Mouse (Mus musculus): ENCODE measurements around the gene Mthfd1l. TPM values are rescaled to one million over a fixed set of nuclear protein-coding genes. Genes with fewer than 3 reads are reported as not detected.
"Not testable (repeated sequence)": the region's sequence is repeated elsewhere in the genome, so short reads cannot be mapped to it uniquely, and the experiment has no call there.

Gene Mthfd1l
- polyA plus RNA-seq, 1 experiment from 2014 or later, result 18.5 TPM

DNA sequence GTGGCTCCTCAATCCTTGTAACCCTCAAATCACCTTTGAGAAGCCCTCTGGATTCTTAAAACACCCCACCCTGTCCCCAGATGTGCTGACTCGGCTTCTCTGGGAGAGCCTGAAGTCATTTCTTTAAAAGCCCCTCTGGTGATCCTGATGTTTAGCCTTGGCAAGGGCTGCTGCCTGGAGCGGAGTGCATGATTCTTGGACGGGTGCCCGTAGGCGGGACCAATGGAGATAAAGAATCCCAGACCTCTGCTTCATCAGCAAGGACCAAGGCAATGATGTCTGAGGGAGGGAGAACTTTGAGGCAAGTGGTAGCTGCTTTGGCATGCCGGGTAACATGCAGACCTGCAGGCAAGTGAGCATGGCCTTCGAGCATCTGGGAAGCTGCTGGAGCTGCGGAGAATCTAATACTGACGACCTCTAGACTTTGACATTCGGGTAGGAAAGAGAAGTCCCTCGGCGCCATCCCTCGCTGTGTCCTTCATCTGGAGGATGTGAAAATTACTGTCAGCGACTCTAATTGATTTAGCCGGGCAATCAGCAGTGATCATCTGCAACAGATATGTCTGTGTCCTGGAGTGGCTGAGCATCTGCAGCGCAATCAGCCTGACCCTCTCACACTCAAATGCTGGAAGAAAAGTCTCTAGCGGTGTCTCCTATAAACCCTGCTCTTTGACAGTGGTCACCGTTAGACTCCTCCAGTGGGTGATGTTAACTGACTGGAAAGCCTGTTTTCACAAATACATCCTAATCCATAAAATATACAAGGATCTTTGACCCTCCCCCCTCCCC is 215.9 kb downstream of the Mthfd1l start:
- H3K4me2 ChIP-seq (ENCODE audit: low read depth, low read length), result no peak overlapping the region
- no peaks in the 10 kb centered on the region for H3K9me3 ChIP-seq (replicated peaks; ENCODE audit: control insufficient read depth, low read length)
- H3K4me3 ChIP-seq (ENCODE audit: low read depth, low read length), result no peak overlapping the region
- H3K9ac ChIP-seq (ENCODE audit: low read depth, low read length), result no peak overlapping the region
- no peak overlapping the region for H3K27ac ChIP-seq (ENCODE audit: low read length)
- WGBS (ENCODE audit: insufficient replicate concordance), result 69% methylated on average over 18 of the region's 18 CpGs
- ATAC-seq (ENCODE audit: low read depth), result no peak
- H3K27me3 ChIP-seq (ENCODE audit: control insufficient read depth, insufficient read depth, low read depth, low read length), result no peaks in the 10 kb centered on the region
- no peaks in the 10 kb centered on the region for H3K4me1 ChIP-seq (ENCODE audit: control insufficient read depth, low read depth, low read length)
- H3K36me3 ChIP-seq (ENCODE audit: control insufficient read depth, insufficient read depth), result no peaks in the 10 kb centered on the region

DNA sequence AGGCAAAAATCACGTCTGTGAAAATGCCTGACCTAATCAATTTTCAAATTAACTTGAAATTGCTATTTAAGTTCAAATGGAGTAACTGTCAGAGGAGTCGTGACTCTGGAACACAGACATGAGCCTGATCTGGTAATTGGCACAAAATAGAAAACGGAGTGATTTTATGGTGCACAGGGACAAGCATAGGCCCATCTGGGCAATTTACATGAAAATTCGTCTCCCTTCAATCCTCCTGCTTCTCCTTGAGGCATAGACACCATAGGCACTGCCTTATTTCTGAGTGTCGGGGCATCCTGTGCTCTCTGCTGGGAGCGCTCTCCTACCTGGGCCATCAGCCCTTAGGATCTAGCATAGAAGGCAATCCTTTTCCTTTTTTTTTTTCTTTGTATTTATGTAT is 216.5 kb downstream of the Mthfd1l start:
- no peak overlapping the region for H3K4me3 ChIP-seq (ENCODE audit: low read depth, low read length)
- H3K9me3 ChIP-seq (replicated peaks; ENCODE audit: control insufficient read depth, low read length), result no peaks in the 10 kb centered on the region
- no peaks in the 10 kb centered on the region for H3K4me1 ChIP-seq (ENCODE audit: control insufficient read depth, low read depth, low read length)
- WGBS (ENCODE audit: insufficient replicate concordance), result 70% methylated on average over 6 of the region's 6 CpGs
- ATAC-seq (ENCODE audit: low read depth), result no peak
- H3K9ac ChIP-seq (ENCODE audit: low read depth, low read length), result no peak overlapping the region
- H3K27ac ChIP-seq (ENCODE audit: low read length), result no peak overlapping the region
- no peak overlapping the region for H3K4me2 ChIP-seq (ENCODE audit: low read depth, low read length)
- no peaks in the 10 kb centered on the region for H3K27me3 ChIP-seq (ENCODE audit: control insufficient read depth, insufficient read depth, low read depth, low read length)
- no peaks in the 10 kb centered on the region for H3K36me3 ChIP-seq (ENCODE audit: control insufficient read depth, insufficient read depth)

DNA sequence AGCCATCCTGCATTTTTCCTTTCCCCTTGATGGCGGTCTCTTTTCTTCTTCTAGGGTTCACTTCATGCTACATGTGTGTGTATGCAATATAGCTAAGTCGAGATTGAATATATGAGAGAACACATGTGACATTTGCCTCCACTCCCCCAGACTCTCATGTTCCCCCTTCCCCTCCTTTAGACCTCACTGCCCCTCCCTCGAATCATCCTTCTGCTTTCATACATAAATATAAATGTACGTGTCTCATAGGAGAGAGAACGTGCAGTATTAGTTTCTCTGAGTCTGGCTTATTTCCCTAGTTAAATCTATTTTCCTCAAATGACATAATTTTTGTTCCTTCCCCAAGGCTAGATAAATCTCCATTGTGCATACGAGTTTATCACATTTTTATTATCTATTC is 226.1 kb downstream of the Mthfd1l start:
- no peak overlapping the region for H3K27ac ChIP-seq (ENCODE audit: low read length)
- ATAC-seq (ENCODE audit: low read depth), result no peak
- no peaks in the 10 kb centered on the region for H3K9me3 ChIP-seq (replicated peaks; ENCODE audit: control insufficient read depth, low read length)
- no peaks in the 10 kb centered on the region for H3K36me3 ChIP-seq (ENCODE audit: control insufficient read depth, insufficient read depth)
- H3K4me2 ChIP-seq (ENCODE audit: low read depth, low read length), result no peak overlapping the region
- H3K9ac ChIP-seq (ENCODE audit: low read depth, low read length), result no peak overlapping the region
- H3K4me1 ChIP-seq (ENCODE audit: control insufficient read depth, low read depth, low read length), result no peaks in the 10 kb centered on the region
- H3K4me3 ChIP-seq (ENCODE audit: low read depth, low read length), result no peak overlapping the region
- WGBS (ENCODE audit: insufficient replicate concordance), result 54% methylated on average over 6 of the region's 6 CpGs
- no peaks in the 10 kb centered on the region for H3K27me3 ChIP-seq (ENCODE audit: control insufficient read depth, insufficient read depth, low read depth, low read length)

DNA sequence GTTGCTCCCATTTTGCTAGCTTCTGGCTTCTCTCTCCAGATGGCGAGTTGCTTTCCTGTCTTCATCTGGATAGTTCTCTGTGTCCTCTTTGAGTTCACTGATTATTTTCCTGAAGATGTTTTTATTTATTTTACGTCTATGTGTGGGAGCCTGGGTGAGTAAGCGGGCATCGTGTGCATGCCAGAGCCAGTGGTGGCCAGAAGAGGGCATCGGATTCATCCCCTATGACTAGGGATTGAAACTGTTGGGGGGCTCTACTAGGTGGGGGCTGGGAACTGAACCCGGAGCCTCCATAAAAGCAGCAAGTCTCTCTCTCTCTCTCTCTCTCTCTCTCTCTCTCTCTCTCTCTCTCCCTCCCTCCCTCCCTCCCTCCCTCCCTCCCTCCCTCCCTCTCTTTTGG is 227.0 kb downstream of the Mthfd1l start:
- no peak overlapping the region for H3K27ac ChIP-seq (ENCODE audit: low read length)
- H3K4me3 ChIP-seq (ENCODE audit: low read depth, low read length), result no peak overlapping the region
- H3K4me1 ChIP-seq (ENCODE audit: control insufficient read depth, low read depth, low read length), result no peaks in the 10 kb centered on the region
- 61% methylated on average over 6 of the region's 6 CpGs for WGBS (ENCODE audit: insufficient replicate concordance)
- H3K36me3 ChIP-seq (ENCODE audit: control insufficient read depth, insufficient read depth), result no peaks in the 10 kb centered on the region
- no peak for ATAC-seq (ENCODE audit: low read depth)
- H3K4me2 ChIP-seq (ENCODE audit: low read depth, low read length), result no peak overlapping the region
- H3K9me3 ChIP-seq (replicated peaks; ENCODE audit: control insufficient read depth, low read length), result no peaks in the 10 kb centered on the region
- H3K9ac ChIP-seq (ENCODE audit: low read depth, low read length), result no peak overlapping the region
- no peaks in the 10 kb centered on the region for H3K27me3 ChIP-seq (ENCODE audit: control insufficient read depth, insufficient read depth, low read depth, low read length)

DNA sequence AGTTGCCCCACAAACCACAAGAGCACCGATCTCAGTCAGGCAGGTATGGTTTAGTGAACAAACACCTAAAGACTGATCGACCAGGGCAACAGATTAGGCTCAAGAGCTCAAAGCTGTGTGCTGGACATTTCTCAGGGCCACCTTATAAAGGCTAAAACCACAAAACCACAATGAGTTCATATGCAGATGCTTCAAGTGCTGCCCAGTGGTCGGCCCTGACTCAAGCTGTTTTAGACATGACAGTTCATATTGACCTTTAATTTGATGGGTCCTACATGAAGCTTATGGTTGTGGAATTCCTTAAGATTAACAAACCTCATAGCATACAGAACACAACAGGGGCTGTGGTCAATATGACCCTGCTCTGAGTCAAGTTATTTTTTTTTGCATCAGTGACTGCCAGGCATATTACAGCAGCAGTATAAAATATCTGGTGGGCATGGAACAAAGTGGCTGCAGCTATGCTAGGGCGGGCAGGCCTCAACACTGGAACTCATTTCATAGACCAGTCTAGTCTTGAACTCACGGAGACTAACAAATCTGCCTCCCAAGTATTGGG is 227.7 kb downstream of the Mthfd1l start:
- no peak overlapping the region for H3K9ac ChIP-seq (ENCODE audit: low read depth, low read length)
- H3K27me3 ChIP-seq (ENCODE audit: control insufficient read depth, insufficient read depth, low read depth, low read length), result no peaks in the 10 kb centered on the region
- H3K27ac ChIP-seq (ENCODE audit: low read length), result no peak overlapping the region
- WGBS (ENCODE audit: insufficient replicate concordance), result 56% methylated on average over 5 of the region's 5 CpGs
- no peaks in the 10 kb centered on the region for H3K9me3 ChIP-seq (replicated peaks; ENCODE audit: control insufficient read depth, low read length)
- ATAC-seq (ENCODE audit: low read depth), result no peak
- H3K36me3 ChIP-seq (ENCODE audit: control insufficient read depth, insufficient read depth), result no peaks in the 10 kb centered on the region
- H3K4me2 ChIP-seq (ENCODE audit: low read depth, low read length), result no peak overlapping the region
- H3K4me3 ChIP-seq (ENCODE audit: low read depth, low read length), result no peak overlapping the region
- H3K4me1 ChIP-seq (ENCODE audit: control insufficient read depth, low read depth, low read length), result no peaks in the 10 kb centered on the region

DNA sequence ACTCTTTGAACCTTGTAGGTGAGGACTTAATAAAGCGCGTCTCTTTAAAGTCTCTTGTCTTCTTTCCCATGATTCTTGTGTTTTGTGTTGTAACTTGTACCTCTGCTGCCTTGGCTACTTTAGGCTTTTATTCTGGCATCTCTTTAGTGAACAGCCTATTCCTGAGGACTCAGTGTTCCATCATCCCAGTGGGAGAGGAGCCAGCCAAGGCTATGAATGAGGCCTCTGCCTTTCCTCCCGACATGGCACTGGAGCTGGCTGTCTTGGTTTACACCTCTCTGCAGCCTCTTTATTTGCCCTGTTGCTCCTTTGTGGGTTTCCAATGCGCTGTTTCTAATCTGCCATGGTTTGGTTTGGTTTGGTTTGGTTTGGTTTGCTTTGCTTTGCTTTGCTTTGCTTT is 228.2 kb downstream of the Mthfd1l start:
- WGBS (ENCODE audit: insufficient replicate concordance), result 72% methylated on average over 4 of the region's 4 CpGs
- ATAC-seq (ENCODE audit: low read depth), result no peak
- Histone ChIP-seq H3K27me3 (ENCODE audit: control insufficient read depth, insufficient read depth, low read depth, low read length) (no peaks in the 10 kb centered on the region), H3K9me3 (replicated peaks; ENCODE audit: control insufficient read depth, low read length) (no peaks in the 10 kb centered on the region), H3K9ac (ENCODE audit: low read depth, low read length) (no peak overlapping the region), H3K4me3 (ENCODE audit: low read depth, low read length) (no peak overlapping the region), H3K4me1 (ENCODE audit: control insufficient read depth, low read depth, low read length) (no peaks in the 10 kb centered on the region), H3K36me3 (ENCODE audit: control insufficient read depth, insufficient read depth) (no peaks in the 10 kb centered on the region), H3K27ac (ENCODE audit: low read length) (no peak overlapping the region), H3K4me2 (ENCODE audit: low read depth, low read length) (no peak overlapping the region)

DNA sequence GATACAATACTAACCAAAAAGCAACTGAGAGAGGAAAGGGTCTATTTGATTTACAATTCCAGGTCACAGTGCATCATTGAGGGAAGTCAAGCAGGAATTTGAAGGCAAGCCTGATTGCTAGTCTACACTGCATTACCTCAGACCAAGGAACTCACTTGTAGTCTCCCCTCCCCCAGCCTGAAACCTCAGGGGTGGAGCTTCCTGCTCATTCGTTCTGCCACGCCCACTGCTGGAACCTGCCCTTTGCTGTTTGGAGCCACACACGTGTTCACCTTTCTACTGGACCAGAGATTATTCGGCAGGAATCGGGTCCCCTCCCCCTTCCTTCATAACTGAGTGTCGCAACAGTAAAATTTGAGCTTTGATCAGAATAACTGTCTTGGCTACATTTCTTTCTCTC is 230.7 kb downstream of the Mthfd1l start:
- H3K4me1 ChIP-seq (ENCODE audit: control insufficient read depth, low read depth, low read length); H3K27me3 ChIP-seq (ENCODE audit: control insufficient read depth, insufficient read depth, low read depth, low read length); H3K9me3 ChIP-seq (replicated peaks; ENCODE audit: control insufficient read depth, low read length); ATAC-seq (ENCODE audit: low read depth); H3K4me2 ChIP-seq (ENCODE audit: low read depth, low read length); H3K4me3 ChIP-seq (ENCODE audit: low read depth, low read length); H3K36me3 ChIP-seq (ENCODE audit: control insufficient read depth, insufficient read depth); H3K27ac ChIP-seq (ENCODE audit: low read length); H3K9ac ChIP-seq (ENCODE audit: low read depth, low read length): not testable (repeated sequence)
- 22% methylated on average over 5 of the region's 6 CpGs for WGBS (ENCODE audit: insufficient replicate concordance)

DNA sequence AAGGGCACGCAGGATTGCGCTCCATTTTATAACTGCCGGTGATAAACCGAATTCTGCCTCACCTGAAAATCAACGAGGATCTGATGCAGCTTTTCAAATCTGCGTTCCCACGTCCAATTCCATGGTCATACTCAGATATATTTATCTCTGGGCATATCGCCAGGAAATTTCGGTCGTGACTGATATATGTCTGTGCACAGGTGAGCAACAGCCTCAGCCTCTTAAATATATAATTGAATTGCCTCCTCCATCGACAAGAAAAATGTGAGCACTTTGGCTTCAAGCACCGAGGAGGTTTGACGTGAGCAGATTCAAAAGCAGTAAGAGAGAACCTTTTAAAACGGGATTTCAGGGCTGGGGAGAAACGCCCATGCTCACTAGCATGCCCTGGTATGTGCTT is 236.1 kb downstream of the Mthfd1l start:
- Histone ChIP-seq H3K27me3 (ENCODE audit: control insufficient read depth, insufficient read depth, low read depth, low read length) (0 out of 2 replicates have a peak, but pooled peaks cover 2% of the 10 kb centered on the region), H3K4me1 (ENCODE audit: control insufficient read depth, low read depth, low read length) (no peaks in the 10 kb centered on the region), H3K9ac (ENCODE audit: low read depth, low read length) (no peak overlapping the region), H3K36me3 (ENCODE audit: control insufficient read depth, insufficient read depth) (no peaks in the 10 kb centered on the region), H3K4me3 (ENCODE audit: low read depth, low read length) (no peak overlapping the region), H3K9me3 (replicated peaks; ENCODE audit: control insufficient read depth, low read length) (no peaks in the 10 kb centered on the region), H3K4me2 (ENCODE audit: low read depth, low read length) (no peak overlapping the region), H3K27ac (ENCODE audit: low read length) (no peak overlapping the region)
- ATAC-seq (ENCODE audit: low read depth), result no peak
- WGBS (ENCODE audit: insufficient replicate concordance), result 73% methylated on average over 15 of the region's 15 CpGs

DNA sequence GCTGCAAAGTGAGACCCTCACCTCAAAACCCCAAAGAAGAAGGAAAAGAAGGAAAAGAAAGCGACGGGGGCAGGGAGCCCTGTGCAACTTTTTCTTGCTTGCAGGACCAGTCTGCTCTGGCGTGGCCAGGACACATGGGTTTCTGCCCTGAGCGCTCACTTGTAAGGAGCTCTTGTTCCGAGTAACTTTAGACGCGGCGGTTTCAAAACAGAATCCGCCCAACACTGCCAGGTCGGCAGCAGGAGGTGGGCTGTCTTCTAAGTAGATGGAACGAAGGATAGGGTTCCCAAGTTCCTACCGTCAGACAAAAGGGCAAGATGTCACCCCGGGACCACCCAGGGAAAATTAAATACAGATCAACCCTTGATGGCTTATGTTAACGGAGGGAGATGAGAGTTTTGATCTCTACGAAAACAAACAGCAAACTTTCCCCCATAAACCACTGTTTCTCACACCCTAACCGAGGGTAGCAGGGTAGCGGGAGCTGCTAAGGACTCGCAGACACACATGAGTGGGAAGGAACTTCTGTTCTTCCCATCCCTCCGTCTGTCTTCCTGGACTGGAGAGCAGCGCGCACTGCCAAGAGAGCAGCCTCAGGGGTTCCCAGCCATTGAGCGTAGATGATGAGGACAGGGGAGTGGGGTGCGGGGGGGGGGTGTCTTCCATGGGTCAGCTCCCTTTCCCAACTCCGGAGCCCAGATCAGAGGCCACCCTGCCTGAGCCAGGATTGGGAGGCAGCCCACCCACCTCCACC is 237.6 kb downstream of the Mthfd1l start:
- H3K4me1 ChIP-seq (ENCODE audit: control insufficient read depth, low read depth, low read length), result no peaks in the 10 kb centered on the region
- no peak overlapping the region for H3K9ac ChIP-seq (ENCODE audit: low read depth, low read length)
- 0 out of 2 replicates have a peak, but pooled peaks cover 2% of the 10 kb centered on the region for H3K27me3 ChIP-seq (ENCODE audit: control insufficient read depth, insufficient read depth, low read depth, low read length)
- no peaks in the 10 kb centered on the region for H3K9me3 ChIP-seq (replicated peaks; ENCODE audit: control insufficient read depth, low read length)
- WGBS (ENCODE audit: insufficient replicate concordance), result 29% methylated on average over 24 of the region's 24 CpGs
- no peak overlapping the region for H3K4me3 ChIP-seq (ENCODE audit: low read depth, low read length)
- ATAC-seq (ENCODE audit: low read depth), result no peak
- H3K4me2 ChIP-seq (ENCODE audit: low read depth, low read length), result peak overlapping the region; percentile 30
- no peaks in the 10 kb centered on the region for H3K36me3 ChIP-seq (ENCODE audit: control insufficient read depth, insufficient read depth)
- no peak overlapping the region for H3K27ac ChIP-seq (ENCODE audit: low read length)
